Mouse (Mus musculus): ENCODE results near the gene Ttc3.
"Not testable (repeated sequence)": the region's sequence is repeated elsewhere in the genome, so short reads cannot be mapped to it uniquely, and the experiment has no call there.

Gene Ttc3

GRCm38 (mm10) chr16:94370173-94370914, at the start of gene Ttc3:
Gene Ttc3, plus strand, starts transcription at chr16:94370618.
- DNase-seq (ENCODE audit: extremely low read depth, insufficient read length, low spot score) = peak; percentile 92

- no peak for DNase-seq (ENCODE audit: extremely low read depth, insufficient read length, low spot score)
Measured at GRCm38 (mm10) chr16:94323681-94324080, 46.7 kb upstream of the Ttc3 start.

GRCm38 (mm10) chr16:94326008-94326407, 44.4 kb upstream of the Ttc3 start:
- DNase-seq (ENCODE audit: extremely low read depth, insufficient read length, low spot score) = no peak

GRCm38 (mm10) chr16:94327781-94328711, 42.4 kb upstream of the Ttc3 start, which contains the start of gene Ripply3:
Gene Ripply3, plus strand, starts transcription at chr16:94328420.
- no peak for DNase-seq (ENCODE audit: extremely low read depth, insufficient read length, low spot score)

- DNase-seq (ENCODE audit: extremely low read depth, insufficient read length, low spot score) = no peak
Measured at GRCm38 (mm10) chr16:94328881-94329867, 41.2 kb upstream of the Ttc3 start.

- DNase-seq (ENCODE audit: extremely low read depth, insufficient read length, low spot score) = no peak
Measured at GRCm38 (mm10) chr16:94330429-94330828, 40.0 kb upstream of the Ttc3 start.

- no peak for DNase-seq (ENCODE audit: extremely low read depth, insufficient read length, low spot score)
Measured at GRCm38 (mm10) chr16:94331233-94331885, 39.1 kb upstream of the Ttc3 start.

GRCm38 (mm10) chr16:94331886-94332252, 38.5 kb upstream of the Ttc3 start:
- no peak for DNase-seq (ENCODE audit: extremely low read depth, insufficient read length, low spot score)

GRCm38 (mm10) chr16:94335656-94336055, 34.8 kb upstream of the Ttc3 start:
- no peak for DNase-seq (ENCODE audit: extremely low read depth, insufficient read length, low spot score)

- DNase-seq (ENCODE audit: extremely low read depth, insufficient read length, low spot score) = not testable (repeated sequence)
Measured at GRCm38 (mm10) chr16:94339164-94340160, 31.0 kb upstream of the Ttc3 start.

GRCm38 (mm10) chr16:94345733-94346132, 24.7 kb upstream of the Ttc3 start:
- DNase-seq (ENCODE audit: extremely low read depth, insufficient read length, low spot score) = no peak

- DNase-seq (ENCODE audit: extremely low read depth, insufficient read length, low spot score) = no peak
Measured at GRCm38 (mm10) chr16:94347080-94347731, 23.2 kb upstream of the Ttc3 start.

- no peak for DNase-seq (ENCODE audit: extremely low read depth, insufficient read length, low spot score)
Measured at GRCm38 (mm10) chr16:94348779-94349178, 21.6 kb upstream of the Ttc3 start.

GRCm38 (mm10) chr16:94349588-94350286, 20.7 kb upstream of the Ttc3 start:
- no peak for DNase-seq (ENCODE audit: extremely low read depth, insufficient read length, low spot score)

GRCm38 (mm10) chr16:94350287-94350677, 20.1 kb upstream of the Ttc3 start:
- no peak for DNase-seq (ENCODE audit: extremely low read depth, insufficient read length, low spot score)

- no peak for DNase-seq (ENCODE audit: extremely low read depth, insufficient read length, low spot score)
Measured at GRCm38 (mm10) chr16:94354450-94354849, 16.0 kb upstream of the Ttc3 start.

- no peak for DNase-seq (ENCODE audit: extremely low read depth, insufficient read length, low spot score)
Measured at GRCm38 (mm10) chr16:94356046-94356445, 14.4 kb upstream of the Ttc3 start.
